Mouse (Mus musculus): Measurements from ENCODE around the gene Thada. TPM values are rescaled to one million over a fixed set of nuclear protein-coding genes. Genes with fewer than 3 reads are reported as not detected.
A peak's percentile ranks its signal among the peaks of the same experiment; 100 is the strongest.

Gene Thada
- total and polyA plus RNA-seq, 2 experiments from 2014 or later = 3.3 to 15.7 TPM

GRCm38 (mm10) chr17:84384661-84385060, 81.3 kb downstream of the Thada start:
- no peak overlapping the region for H3K4me3 ChIP-seq (ENCODE audit: low read length)
- H3K9ac ChIP-seq (replicated peaks; ENCODE audit: low read length) = no peak overlapping the region
- no peaks in the 10 kb centered on the region for H3K9me3 ChIP-seq (ENCODE audit: low read length)
- no peak overlapping the region for H3K27ac ChIP-seq
- H3K4me1 ChIP-seq (ENCODE audit: insufficient read depth, low read length) = no peaks in the 10 kb centered on the region
- 0 out of 2 replicates have a peak, but pooled peaks cover 4% of the 10 kb centered on the region for H3K36me3 ChIP-seq (ENCODE audit: insufficient read depth, low read length)
- DNase-seq (ENCODE audit: low spot score) (no peak), ATAC-seq (no peak)
- no peak overlapping the region for H3K4me2 ChIP-seq (ENCODE audit: low read depth, low read length)
- no peaks in the 10 kb centered on the region for H3K27me3 ChIP-seq (ENCODE audit: insufficient read depth, low read length)
- peak; percentile 57 for TF ChIP-seq CTCF (IDR thresholded peaks at IDR 0.05; ENCODE audit: low read depth)

DNA sequence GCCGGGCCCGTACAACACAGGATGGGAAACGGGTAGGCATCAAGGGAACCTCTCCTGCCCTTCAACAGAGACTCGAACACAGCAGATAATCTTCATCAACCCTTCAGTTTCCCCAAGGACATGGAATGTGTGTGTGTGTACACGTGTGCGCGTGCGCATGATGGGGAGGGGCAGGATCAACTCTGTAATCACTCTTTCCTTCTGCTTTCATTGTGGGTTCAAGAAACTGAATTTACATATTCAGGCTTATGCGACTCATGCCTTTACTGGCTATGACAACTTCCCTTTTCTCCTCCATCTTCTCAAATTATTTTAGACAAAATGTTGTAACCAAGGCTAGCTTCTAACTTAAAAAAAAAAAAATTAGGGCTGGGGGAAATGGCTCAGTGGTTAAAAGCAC, 85.7 kb downstream of the Thada start:
- Histone ChIP-seq H3K4me1 (ENCODE audit: insufficient read depth, low read length) (no peaks in the 10 kb centered on the region), H3K4me2 (ENCODE audit: low read depth, low read length) (no peak overlapping the region), H3K27ac (no peak overlapping the region), H3K9ac (replicated peaks; ENCODE audit: low read length) (no peak overlapping the region), H3K9me3 (ENCODE audit: low read length) (no peaks in the 10 kb centered on the region), H3K27me3 (ENCODE audit: insufficient read depth, low read length) (no peaks in the 10 kb centered on the region), H3K4me3 (ENCODE audit: low read length) (no peak overlapping the region), H3K36me3 (ENCODE audit: insufficient read depth, low read length) (0 out of 2 replicates have a peak, but pooled peaks cover 4% of the 10 kb centered on the region)
- no peak for TF ChIP-seq CTCF (IDR thresholded peaks at IDR 0.05; ENCODE audit: low read depth)
- no peak for DNase-seq (ENCODE audit: low spot score)
- no peak for ATAC-seq
- WGBS = 96% methylated on average over 9 of the region's 9 CpGs

DNA sequence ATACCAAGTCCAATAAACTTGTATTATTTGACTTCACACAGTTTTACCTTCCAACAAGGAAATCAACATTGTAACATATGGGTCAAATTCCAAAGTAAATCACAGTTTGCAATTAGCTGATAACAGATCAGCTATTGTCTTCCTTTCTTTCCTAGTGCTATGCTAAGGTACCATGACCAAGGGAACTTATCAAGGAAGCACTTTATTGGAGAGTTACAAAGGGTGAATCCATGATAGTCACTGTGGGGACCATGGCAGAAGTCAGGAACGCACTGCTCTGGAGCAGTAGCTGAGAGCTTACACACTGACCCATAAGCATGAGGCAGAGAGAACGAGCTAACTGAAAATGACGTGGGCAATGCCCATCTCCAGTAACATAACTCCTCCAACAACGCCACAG, 89.1 kb downstream of the Thada start:
- H3K36me3 ChIP-seq (ENCODE audit: insufficient read depth, low read length) = no peaks in the 10 kb centered on the region
- no peak for ATAC-seq
- no peaks in the 10 kb centered on the region for H3K4me1 ChIP-seq (ENCODE audit: insufficient read depth, low read length)
- H3K9ac ChIP-seq (replicated peaks; ENCODE audit: low read length) = no peak overlapping the region
- no peaks in the 10 kb centered on the region for H3K27me3 ChIP-seq (ENCODE audit: insufficient read depth, low read length)
- no peak for TF ChIP-seq CTCF (IDR thresholded peaks at IDR 0.05; ENCODE audit: low read depth)
- no peaks in the 10 kb centered on the region for H3K9me3 ChIP-seq (ENCODE audit: low read length)
- no peak overlapping the region for H3K4me3 ChIP-seq (ENCODE audit: low read length)
- 95% methylated on average over 4 of the region's 4 CpGs for WGBS
- no peak overlapping the region for H3K27ac ChIP-seq
- DNase-seq (ENCODE audit: low spot score) = no peak
- H3K4me2 ChIP-seq (ENCODE audit: low read depth, low read length) = no peak overlapping the region

GRCm38 (mm10) chr17:84372411-84373045, 93.5 kb downstream of the Thada start:
- TF ChIP-seq CTCF (IDR thresholded peaks at IDR 0.05; ENCODE audit: low read depth) = no peak
- no peak overlapping the region for H3K4me3 ChIP-seq (ENCODE audit: low read length)
- whole genome bisulfite sequencing = 68% methylated on average over 6 of the region's 6 CpGs

GRCm38 (mm10) chr17:84370385-84370784, 95.6 kb downstream of the Thada start:
- Histone ChIP-seq H3K36me3 (ENCODE audit: insufficient read depth, low read length) (no peaks in the 10 kb centered on the region), H3K27ac (no peak overlapping the region; the same call in 1 of the 2 replicates), H3K4me3 (ENCODE audit: low read length) (no peak overlapping the region), H3K9me3 (ENCODE audit: low read length) (no peaks in the 10 kb centered on the region), H3K4me1 (ENCODE audit: insufficient read depth, low read length) (peaks cover 12% of the 10 kb centered on the region), H3K27me3 (ENCODE audit: insufficient read depth, low read length) (no peaks in the 10 kb centered on the region), H3K4me2 (ENCODE audit: low read depth, low read length) (no peak overlapping the region), H3K9ac (replicated peaks; ENCODE audit: low read length) (no peak overlapping the region)
- no peak for TF ChIP-seq CTCF (IDR thresholded peaks at IDR 0.05; ENCODE audit: low read depth)
- DNase-seq (ENCODE audit: low spot score) (peak; percentile 27), ATAC-seq (no peak)
- WGBS = 71% methylated on average over 5 of the region's 5 CpGs

More at GRCm38 (mm10) chr17:84372411-84373045, 93.5 kb downstream of the Thada start:
- H3K27ac ChIP-seq = no peak overlapping the region
- H3K4me1 ChIP-seq (ENCODE audit: insufficient read depth, low read length) = peaks cover 7% of the 10 kb centered on the region; the same call in 1 of the 2 replicates
- DNase-seq (ENCODE audit: low spot score) = no peak
- H3K9ac ChIP-seq (replicated peaks; ENCODE audit: low read length) = no peak overlapping the region
- no peak for ATAC-seq
- H3K36me3 ChIP-seq (ENCODE audit: insufficient read depth, low read length) = no peaks in the 10 kb centered on the region
- no peaks in the 10 kb centered on the region for H3K27me3 ChIP-seq (ENCODE audit: insufficient read depth, low read length)
- no peaks in the 10 kb centered on the region for H3K9me3 ChIP-seq (ENCODE audit: low read length)
- no peak overlapping the region for H3K4me2 ChIP-seq (ENCODE audit: low read depth, low read length)

GRCm38 (mm10) chr17:84369769-84370168, 96.2 kb downstream of the Thada start:
- H3K4me1 ChIP-seq (ENCODE audit: insufficient read depth, low read length) = peaks cover 14% of the 10 kb centered on the region
- TF ChIP-seq CTCF (IDR thresholded peaks at IDR 0.05; ENCODE audit: low read depth) = no peak
- no peak overlapping the region for H3K9ac ChIP-seq (replicated peaks; ENCODE audit: low read length)
- no peak overlapping the region for H3K4me2 ChIP-seq (ENCODE audit: low read depth, low read length)
- DNase-seq (ENCODE audit: low spot score) (no peak), ATAC-seq (no peak)
- H3K27me3 ChIP-seq (ENCODE audit: insufficient read depth, low read length) = no peaks in the 10 kb centered on the region
- no peak overlapping the region for H3K4me3 ChIP-seq (ENCODE audit: low read length)
- H3K9me3 ChIP-seq (ENCODE audit: low read length) = no peaks in the 10 kb centered on the region
- no peaks in the 10 kb centered on the region for H3K36me3 ChIP-seq (ENCODE audit: insufficient read depth, low read length)
- 68% methylated on average over 3 of the region's 3 CpGs for WGBS
- no peak overlapping the region for H3K27ac ChIP-seq

Measured in hindbrain, postnatal 0 days (tissue).